Mouse (Mus musculus) liver, embryonic 18 days (tissue): Measurements from ENCODE around the gene Igbp1. TPM values are rescaled to one million over a fixed set of nuclear protein-coding genes. Genes with fewer than 3 reads are reported as not detected.

Source experiments
- polyA plus RNA-seq: library from polyadenylated mRNA; depleted of rRNA; stranded (reverse); fragments of >200 nt; gene quantifications from 2 replicates; pipeline ENCODE4 v1.2.3, GENCODE M21; 2012; rRNA removed

The Igbp1 gene
- 32.7 and 33.7 TPM in 2 replicates for polyA plus RNA-seq

GRCm38 (mm10) chrX:100494068-100494978 is at the start of gene Igbp1:
Gene Igbp1, plus strand, starts transcription at chrX:100494291.

GRCm38 (mm10) chrX:100524471-100524870 is 30.4 kb downstream of the Igbp1 start, which contains the start of gene Dgat2l6:
Gene Dgat2l6, plus strand, starts transcription at chrX:100524838.

Other genes starting within 250 kb of the Igbp1 start
- gene Otud6a, start 65.3 kb upstream of the Igbp1 start, polyA plus RNA-seq, result not detected in 2 replicates
- gene Awat2, start 51.6 kb upstream of the Igbp1 start, polyA plus RNA-seq, result 0.16 and 0.34 TPM in 2 replicates
- 0.01 TPM in 1 of 2 replicates, not detected in the other for gene Dgat2l6, start 30.5 kb downstream of the Igbp1 start, polyA plus RNA-seq
- 0.02 TPM in 1 of 2 replicates, not detected in the other for gene Awat1, start 78.0 kb downstream of the Igbp1 start, polyA plus RNA-seq
- 0.72 and 0.91 TPM in 2 replicates for gene P2ry4, start 100.6 kb downstream of the Igbp1 start, polyA plus RNA-seq
- gene Arr3, start 111.2 kb downstream of the Igbp1 start, polyA plus RNA-seq, result not detected in 2 replicates
- 6.1 TPM in 2 replicates for gene Kif4, start 131.4 kb downstream of the Igbp1 start, polyA plus RNA-seq
- gene Pdzd11, start 132.3 kb downstream of the Igbp1 start, polyA plus RNA-seq, result 22.6 and 23.8 TPM in 2 replicates
- gene Gdpd2, start 235.6 kb downstream of the Igbp1 start, polyA plus RNA-seq, result 0.36 and 0.61 TPM in 2 replicates